Comparison of ENCODE assay signal across 8 mouse cellular contexts in genomic region chr2:24763115-24763557, GRCm38 (mm10). TPM values are rescaled to one million over a fixed set of nuclear protein-coding genes. Genes with fewer than 3 reads are reported as not detected.
A peak's percentile ranks its signal among the peaks of the same experiment; 100 is the strongest.
DNase-seq lines count a peak whose midpoint lies in the region; ATAC-seq lines count a peak whose summit lies in the region.

Gene Cacna1b (minus strand): TSS chr2:24763152.

- no peaks in the 10 kb centered on the region for H3K9me3 ChIP-seq in erythroblast, embryonic 14.5 days (ENCODE audit: control insufficient read depth, low read length)
- no peaks in the 10 kb centered on the region for H3K9me3 ChIP-seq in hindbrain, embryonic 15.5 days
- H3K9me3 ChIP-seq in midbrain, embryonic 14.5 days (ENCODE audit: control insufficient read depth, low read length): no peaks in the 10 kb centered on the region
- H3K9me3 ChIP-seq in stomach, embryonic 14.5 days (ENCODE audit: control insufficient read depth, low read depth, low read length): no peaks in the 10 kb centered on the region

- intact Hi-C loops in left cerebral cortex, postnatal 4 days (cut with DNase I): loop anchor here (10.0 kb wide), 1 partner anchor 348 kb away; no protein-coding TSS in a partner anchor

- H3K4me3 ChIP-seq in erythroblast, embryonic 14.5 days (replicated peaks): peak within 1 kb of the TSS; percentile 32
- H3K4me3 ChIP-seq in hindbrain, embryonic 15.5 days: peak within 1 kb of the TSS; percentile 78
- H3K4me3 ChIP-seq in midbrain, embryonic 14.5 days (replicated peaks; ENCODE audit: low read depth, low read length): peak within 1 kb of the TSS; percentile 81
- peak within 1 kb of the TSS; percentile 53 for H3K4me3 ChIP-seq in stomach, embryonic 14.5 days (ENCODE audit: low read depth, low read length)

- WGBS in hindbrain, embryonic 15.5 days: under 1% methylated on average over 29 of the region's 42 CpGs
- 2% methylated on average over 42 of the region's 42 CpGs for WGBS in midbrain, embryonic 14.5 days
- 2% methylated on average over 42 of the region's 42 CpGs for WGBS in stomach, embryonic 14.5 days

- DNase-seq in cerebellum, adult 8-10 months: peak; percentile 93
- DNase-seq in left cerebral cortex, postnatal 4 days: peak; percentile 95
- peak; percentile 96 for DNase-seq in midbrain, embryonic 14.5 days

- peaks cover 13% of the 10 kb centered on the region for H3K4me1 ChIP-seq in erythroblast, embryonic 14.5 days (ENCODE audit: control insufficient read depth)
- peaks cover 41% of the 10 kb centered on the region for H3K4me1 ChIP-seq in hindbrain, embryonic 15.5 days (replicated peaks)
- H3K4me1 ChIP-seq in midbrain, embryonic 14.5 days (ENCODE audit: control insufficient read depth, insufficient read depth, low read length): peaks cover 10% of the 10 kb centered on the region
- H3K4me1 ChIP-seq in stomach, embryonic 14.5 days (ENCODE audit: control insufficient read depth, insufficient read depth, low read length): 0 out of 2 replicates have a peak, but pooled peaks cover 5% of the 10 kb centered on the region

- H3K27me3 ChIP-seq in erythroblast, embryonic 14.5 days (ENCODE audit: control insufficient read depth): peaks cover 48% of the 10 kb centered on the region
- H3K27me3 ChIP-seq in hindbrain, embryonic 15.5 days: no peaks in the 10 kb centered on the region
- H3K27me3 ChIP-seq in midbrain, embryonic 14.5 days (ENCODE audit: control insufficient read depth, insufficient read depth, low read length): no peaks in the 10 kb centered on the region
- H3K27me3 ChIP-seq in stomach, embryonic 14.5 days (ENCODE audit: control insufficient read depth, insufficient read depth, low read length): peaks cover 9% of the 10 kb centered on the region; the same call in 1 of the 2 replicates

- ATAC-seq in erythroblast, adult 5-6 weeks (replicated peaks; ENCODE audit: low FRiP score, poor library complexity, severe bottlenecking): no peak
- ATAC-seq in frontal cortex, adult (ENCODE audit: low TSS enrichment): peak; percentile 44
- peak; percentile 91 for ATAC-seq in hindbrain, embryonic 15.5 days (ENCODE audit: low FRiP score, low read depth)
- ATAC-seq in midbrain, embryonic 14.5 days (ENCODE audit: low FRiP score, low TSS enrichment): peak; percentile 94
- ATAC-seq in stomach, embryonic 14.5 days (ENCODE audit: insufficient number of reproducible peaks, insufficient read depth, low FRiP score, low read depth): peak; percentile 84

- H3K9ac ChIP-seq in hindbrain, embryonic 15.5 days: peak within 1 kb of the TSS; percentile 95
- H3K9ac ChIP-seq in midbrain, embryonic 14.5 days (replicated peaks; ENCODE audit: low read length): peak within 1 kb of the TSS; percentile 90
- H3K9ac ChIP-seq in stomach, embryonic 14.5 days (replicated peaks; ENCODE audit: low read depth, low read length): no peak within 1 kb of the TSS

- H3K36me3 ChIP-seq in erythroblast, embryonic 14.5 days (ENCODE audit: control insufficient read depth): no peaks in the 10 kb centered on the region
- H3K36me3 ChIP-seq in hindbrain, embryonic 15.5 days: 0 out of 2 replicates have a peak, but pooled peaks cover under 1% of the 10 kb centered on the region
- 0 out of 2 replicates have a peak, but pooled peaks cover 5% of the 10 kb centered on the region for H3K36me3 ChIP-seq in midbrain, embryonic 14.5 days (ENCODE audit: control insufficient read depth, insufficient read depth, low read length)
- H3K36me3 ChIP-seq in stomach, embryonic 14.5 days (ENCODE audit: control insufficient read depth, insufficient read depth, low read length): no peaks in the 10 kb centered on the region

- peak within 1 kb of the TSS; percentile 89 for H3K27ac ChIP-seq in hindbrain, embryonic 15.5 days (replicated peaks)
- H3K27ac ChIP-seq in midbrain, embryonic 14.5 days (replicated peaks; ENCODE audit: low read depth, low read length): peak within 1 kb of the TSS; percentile 80
- no peak within 1 kb of the TSS for H3K27ac ChIP-seq in stomach, embryonic 14.5 days (ENCODE audit: low read length)

- H3K4me2 ChIP-seq in hindbrain, embryonic 15.5 days: peak within 1 kb of the TSS; percentile 88
- peak within 1 kb of the TSS; percentile 86 for H3K4me2 ChIP-seq in midbrain, embryonic 14.5 days (ENCODE audit: low read length)
- H3K4me2 ChIP-seq in stomach, embryonic 14.5 days (replicated peaks; ENCODE audit: low read depth, low read length): peak within 1 kb of the TSS; percentile 98

RNA-seq across cellular contexts. Expression of gene Cacna1b, which starts in this region (rescaled TPM):
- 0.01 TPM in 1 of 2 replicates, not detected in the other for polyA plus RNA-seq in erythroblast, embryonic 14.5 days (2012)
- total RNA-seq in erythroblast, adult 5-6 weeks (2015; ENCODE audit: low replicate concordance): not detected in 2 replicates
- total RNA-seq in erythroblast, adult 5-6 weeks (2017; ENCODE audit: low replicate concordance): not detected in 2 replicates
- 13.4 and 17.5 TPM in 2 replicates for polyA plus RNA-seq in hindbrain, embryonic 15.5 days (2015; fragmentation: Nextera tagmentation; extraction: Ambion mirVana)
- total RNA-seq in left cerebral cortex, postnatal 4 days (2021): 100 to 1,000 TPM; 113 to 119 TPM
- polyA plus RNA-seq in midbrain, embryonic 14.5 days (2014; fragmentation: Nextera tagmentation; extraction: Ambion mirVana): 12.0 and 15.0 TPM in 2 replicates
- 1.3 TPM in 2 replicates for polyA plus RNA-seq in stomach, embryonic 14.5 days (2014; fragmentation: Nextera tagmentation; extraction: Ambion mirVana)

Comparison
In these comparisons a context has a peak if more than half of its experiments do, and no peak if none do; other contexts are left out.
1. RNA of gene Cacna1b (total RNA-seq): 113 to 119 TPM in left cerebral cortex, postnatal 4 days; not detected in erythroblast, adult 5-6 weeks; every median in the first group is over 100 times any median in the second.
2. Peak in every context shown above with its lines, with median percentiles within 50 percentile points of each other: H3K4me3 ChIP-seq, DNase-seq and H3K4me2 ChIP-seq.